Mouse (Mus musculus): ENCODE measurements around the gene Zfp451. TPM values are rescaled to one million over a fixed set of nuclear protein-coding genes. Genes with fewer than 3 reads are reported as not detected.
A peak's percentile ranks its signal among the peaks of the same experiment; 100 is the strongest.
"Not testable (repeated sequence)": the region's sequence is repeated elsewhere in the genome, so short reads cannot be mapped to it uniquely, and the experiment has no call there.

The Zfp451 gene
- 10 to 100 TPM; 52.7 to 57.5 TPM for total RNA-seq (2021)
- long read RNA-seq, experiment 1, full-length matches to known transcripts: 18 of 35 reads
- long read RNA-seq, experiment 1, partial matches to known transcripts: 3 of 35 reads
- long read RNA-seq, experiment 1, other reads (novel, unspliced or antisense): 14 of 35 reads
- long read RNA-seq, experiment 2, full-length matches to known transcripts: 11 of 17 reads
- long read RNA-seq, experiment 2, partial matches to known transcripts: 1 of 17 reads
- long read RNA-seq, experiment 2, other reads (novel, unspliced or antisense): 5 of 17 reads

DNA sequence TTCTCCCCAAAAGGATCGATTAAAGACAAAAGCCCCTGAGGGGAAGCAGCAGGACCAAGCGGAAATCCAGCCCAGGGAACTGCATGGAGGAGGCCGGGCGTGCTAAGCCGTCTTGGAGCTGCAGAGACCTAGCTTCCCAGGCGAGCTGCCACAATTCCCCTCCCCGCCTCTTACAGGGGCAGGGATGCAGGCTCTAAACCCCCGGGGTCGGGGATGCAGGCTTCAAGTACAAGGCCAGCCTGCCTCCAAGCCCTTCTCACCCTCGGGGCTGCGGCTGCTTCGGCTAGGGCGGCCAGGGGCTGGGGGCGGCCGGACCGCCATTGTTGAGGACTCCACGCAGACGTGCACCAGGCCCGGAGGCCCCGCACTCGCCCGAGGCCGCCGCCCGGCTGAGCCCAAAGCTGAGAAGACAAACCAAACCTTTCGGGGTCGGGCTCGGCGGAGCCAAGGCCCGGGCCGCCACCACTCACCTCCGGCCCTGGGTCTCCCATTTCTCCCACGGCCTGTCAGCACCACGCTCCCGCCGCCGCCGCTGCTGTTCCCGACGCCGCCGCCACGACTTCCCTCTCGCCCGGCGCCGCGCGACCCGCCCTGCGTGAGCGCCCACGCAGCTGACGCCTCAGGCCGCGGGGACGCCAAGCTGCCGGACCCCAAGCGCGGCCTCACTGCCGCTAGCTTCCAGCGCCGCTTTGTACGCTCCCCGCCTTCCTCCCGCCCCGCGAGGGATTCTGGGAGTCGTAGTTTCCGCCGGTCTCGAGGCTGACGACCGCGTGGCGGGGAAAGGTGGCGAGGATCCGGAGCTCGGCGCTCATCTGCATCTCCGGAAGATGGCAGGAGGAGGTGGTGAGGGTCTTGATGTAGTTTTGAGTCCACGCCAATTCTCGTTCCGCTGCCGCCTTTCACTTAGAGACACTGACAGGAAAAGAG, at the start of gene Zfp451:
TSS of gene Zfp451 (minus strand) at position 728 of the 927 bp plus-strand sequence.
- DNase-seq (ENCODE audit: low spot score in 2 of 2): peak; percentile 93 to 96

DNA sequence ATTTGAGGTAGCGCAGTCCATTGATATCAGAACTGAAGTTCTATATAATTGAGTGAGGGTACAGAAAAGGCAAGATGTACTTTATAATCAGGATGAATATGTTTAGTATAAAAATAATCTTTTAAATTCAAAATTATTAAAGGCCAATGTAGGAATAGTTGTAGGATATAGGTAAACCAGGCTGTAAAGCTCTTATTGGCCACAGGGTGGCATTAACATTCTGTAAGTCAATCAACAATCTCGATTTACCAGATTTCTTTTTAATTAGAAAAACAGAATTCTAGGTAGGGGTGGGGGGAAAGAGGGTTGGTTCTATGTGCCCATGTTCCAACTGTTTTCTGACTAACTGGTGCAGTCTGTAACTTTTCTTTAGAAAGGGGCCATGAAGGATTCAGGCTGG, 32.4 kb upstream of the Zfp451 start:
- no peak for DNase-seq (ENCODE audit: low spot score in 2 of 2)

DNA sequence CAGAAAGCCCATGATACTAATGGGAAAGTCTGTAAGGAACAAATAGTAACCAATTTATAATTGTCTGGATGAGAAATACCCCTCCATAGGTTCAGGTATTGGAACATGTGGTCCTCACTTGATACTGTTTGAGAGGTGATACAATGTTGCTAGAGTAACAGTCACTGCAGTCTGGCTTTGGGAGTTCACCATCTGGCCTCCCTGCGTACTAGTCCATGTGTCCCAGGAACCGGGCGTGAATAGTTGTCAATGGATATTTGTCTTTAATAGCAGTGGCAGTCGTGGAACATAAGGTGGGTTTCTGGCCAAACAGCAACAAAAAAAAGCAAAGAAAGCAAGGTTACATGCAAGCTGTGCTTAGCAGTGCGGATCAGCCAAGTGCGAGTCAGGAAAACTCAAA, 29.4 kb upstream of the Zfp451 start:
- no peak for DNase-seq (ENCODE audit: low spot score in 2 of 2)

DNA sequence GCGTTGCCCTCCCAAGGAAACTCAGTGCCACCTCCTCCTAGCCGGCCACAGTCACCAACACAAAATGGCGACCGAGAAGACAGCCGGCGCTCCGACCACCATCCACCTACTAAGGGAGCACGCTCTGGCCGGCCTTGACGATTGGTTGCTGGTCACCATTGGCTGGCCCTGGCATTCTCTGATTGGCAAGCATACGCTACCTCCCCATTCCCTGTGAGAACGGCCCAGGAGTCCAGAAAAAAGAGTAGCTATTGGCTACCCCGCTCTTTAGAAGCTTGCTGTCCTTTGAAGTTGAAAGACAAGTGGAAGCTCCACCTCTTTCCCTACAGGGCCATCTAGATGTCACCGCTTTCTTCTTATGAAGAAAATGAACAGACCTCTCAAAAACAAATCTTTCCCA, 24.6 kb upstream of the Zfp451 start:
- not testable (repeated sequence) for DNase-seq (ENCODE audit: low spot score in 2 of 2)

DNA sequence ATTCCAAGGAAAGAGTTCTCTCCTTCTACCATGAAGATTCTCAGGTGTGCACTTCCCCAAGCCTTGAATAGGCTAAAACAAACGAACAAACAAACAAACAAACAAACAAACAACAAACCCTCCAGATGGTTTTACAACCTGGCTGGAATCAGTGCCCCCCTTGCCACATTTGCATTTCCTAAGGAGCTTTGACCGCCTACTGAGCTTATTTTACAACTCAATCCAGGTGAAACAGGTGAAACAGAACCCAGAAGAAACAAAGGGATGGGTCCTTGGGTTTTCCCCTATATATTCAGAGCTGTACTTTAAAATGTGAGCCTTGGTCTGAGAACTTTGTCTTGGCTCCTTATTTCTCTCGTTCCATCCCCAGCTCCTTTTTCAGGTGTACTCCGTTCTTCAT, 16.2 kb upstream of the Zfp451 start:
- no peak for DNase-seq (ENCODE audit: low spot score in 2 of 2)

DNA sequence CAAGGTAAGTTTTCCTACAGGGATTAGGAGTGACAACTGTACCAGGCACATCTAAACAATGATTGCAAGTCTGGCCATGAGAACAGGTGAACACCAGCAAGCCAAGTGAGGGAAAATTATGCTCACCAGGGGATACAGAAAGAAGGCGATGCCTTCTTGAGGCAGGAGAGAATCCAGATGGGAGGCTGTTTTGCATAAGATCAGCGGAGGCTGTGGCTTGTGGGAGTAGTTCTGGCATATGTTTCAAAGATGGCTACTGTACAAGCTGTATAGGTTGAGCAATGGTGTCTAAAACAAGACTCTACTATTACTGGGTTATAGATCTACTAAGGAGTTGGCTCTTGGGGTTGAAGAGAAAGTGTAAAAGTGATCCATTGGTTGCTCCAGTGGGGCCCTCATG, 3.5 kb upstream of the Zfp451 start:
- DNase-seq (ENCODE audit: low spot score in 2 of 2): peak in 1 of 2 experiments; percentile 32

DNA sequence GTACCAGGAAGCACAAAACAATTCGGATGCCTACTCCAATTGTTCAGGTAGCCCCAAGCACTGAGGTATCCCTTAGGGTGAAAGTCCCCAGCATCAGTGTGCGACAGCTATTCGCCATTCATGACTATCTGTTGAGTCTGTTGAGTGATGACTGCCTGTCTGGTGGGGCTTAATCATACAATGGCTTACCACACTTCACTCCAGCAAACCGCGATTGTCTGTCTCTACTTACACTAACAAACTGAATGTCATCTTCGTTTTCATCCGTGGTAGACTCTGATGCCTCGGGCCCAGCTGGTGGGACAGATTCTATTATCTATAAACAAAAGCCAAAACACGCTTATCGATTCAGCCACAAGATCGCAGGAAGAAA, 914 bp downstream of the Zfp451 start:
- DNase-seq (ENCODE audit: low spot score in 2 of 2): no peak

DNA sequence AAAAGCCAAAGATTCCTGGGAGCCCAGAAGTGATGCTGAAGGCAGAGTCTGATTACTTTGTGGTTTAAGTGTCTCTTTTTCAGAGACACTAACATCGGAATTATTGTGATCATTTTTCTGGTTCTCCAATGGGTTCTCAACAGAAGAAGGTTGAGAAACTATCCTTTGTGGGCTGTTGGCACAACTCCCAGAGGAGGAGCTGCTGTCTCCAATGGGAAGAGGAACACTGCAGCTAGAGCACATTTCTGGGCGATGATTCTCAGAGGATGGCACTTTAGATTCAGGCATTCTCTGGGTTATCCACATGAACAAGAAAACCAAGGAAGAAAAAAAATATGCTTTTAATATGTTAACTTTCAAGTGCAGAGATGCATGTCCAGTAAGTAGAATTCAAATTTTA, 11.1 kb downstream of the Zfp451 start:
- DNase-seq (ENCODE audit: low spot score in 2 of 2): peak; percentile 43 to 51

DNA sequence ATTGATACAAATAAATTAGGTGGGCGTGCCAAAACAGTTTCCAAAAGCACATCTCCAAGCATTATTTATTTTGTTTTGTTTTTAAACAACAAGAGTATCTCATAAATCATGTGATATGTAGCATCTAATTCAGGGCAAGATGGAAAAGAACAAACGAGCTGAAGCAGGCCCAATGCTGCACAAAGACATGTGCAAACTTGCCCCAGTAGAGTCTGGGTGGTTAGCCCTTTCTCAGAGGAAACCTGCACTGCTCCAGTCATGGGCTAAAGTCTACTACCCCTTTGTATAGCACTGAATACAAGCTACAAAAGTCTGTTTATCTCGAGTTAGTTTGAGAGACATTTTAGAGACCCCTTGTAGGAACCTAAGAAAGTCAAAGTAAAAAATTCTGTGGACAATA, 14.8 kb downstream of the Zfp451 start:
- DNase-seq (ENCODE audit: low spot score in 2 of 2): no peak

DNA sequence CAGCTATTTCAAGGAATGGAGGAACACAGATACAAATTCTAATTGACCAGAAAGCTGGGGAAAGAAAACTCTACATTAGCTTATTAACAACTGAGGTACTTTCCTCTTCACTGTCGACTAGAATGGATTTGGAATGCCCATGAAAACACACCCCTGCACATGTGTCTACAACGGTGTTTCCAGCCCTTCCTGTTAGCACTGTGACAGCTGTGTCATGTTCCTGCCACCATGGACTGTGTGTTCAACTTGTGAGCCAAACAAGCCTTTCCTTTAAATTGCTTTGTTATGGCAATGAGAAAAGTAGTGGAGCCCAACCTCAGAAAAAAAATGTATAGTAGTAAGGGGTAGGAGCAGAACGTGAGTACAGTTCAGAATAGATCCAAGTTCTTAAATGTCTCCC, 25.9 kb downstream of the Zfp451 start:
- no peak for DNase-seq (ENCODE audit: low spot score in 2 of 2)

DNA sequence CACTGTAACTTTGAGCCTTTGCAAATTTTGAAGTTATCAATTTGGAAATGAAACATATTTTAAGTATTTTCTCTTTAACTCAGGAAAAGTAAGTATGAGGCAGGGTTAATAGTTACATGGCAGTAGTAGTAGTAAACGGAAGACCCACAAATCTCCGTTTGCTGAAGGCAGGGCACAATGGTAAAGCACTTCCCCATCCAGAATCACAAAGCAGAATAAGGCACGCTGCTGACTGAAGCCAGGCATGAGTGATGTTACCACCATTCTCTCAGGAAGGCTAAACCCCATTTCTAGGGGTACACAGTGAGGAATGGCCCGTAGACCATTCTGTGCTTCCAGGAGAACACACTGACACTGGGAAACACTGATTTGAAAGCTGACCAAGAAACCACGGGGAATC, 26.3 kb downstream of the Zfp451 start:
- DNase-seq (ENCODE audit: low spot score in 2 of 2): no peak

DNA sequence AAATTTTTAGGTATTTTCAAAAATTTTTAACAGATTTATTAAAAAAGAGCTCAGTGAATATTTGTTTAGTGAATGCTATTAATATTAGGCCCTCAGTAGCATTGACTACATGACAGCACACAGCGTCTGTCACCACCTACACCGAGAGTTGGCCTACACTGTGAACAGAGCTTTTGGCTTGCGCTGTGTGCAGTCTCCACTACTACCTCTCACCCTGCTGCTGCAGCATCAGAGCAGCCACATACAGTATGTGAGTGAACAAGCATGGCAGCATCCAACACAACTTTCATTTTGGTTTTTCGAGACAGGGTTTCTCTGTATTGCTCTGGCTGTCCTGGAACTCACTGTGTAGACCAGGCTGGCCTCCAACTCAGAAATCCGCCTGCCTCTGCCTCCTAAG, 29.8 kb downstream of the Zfp451 start:
- no peak for DNase-seq (ENCODE audit: low spot score in 2 of 2)

DNA sequence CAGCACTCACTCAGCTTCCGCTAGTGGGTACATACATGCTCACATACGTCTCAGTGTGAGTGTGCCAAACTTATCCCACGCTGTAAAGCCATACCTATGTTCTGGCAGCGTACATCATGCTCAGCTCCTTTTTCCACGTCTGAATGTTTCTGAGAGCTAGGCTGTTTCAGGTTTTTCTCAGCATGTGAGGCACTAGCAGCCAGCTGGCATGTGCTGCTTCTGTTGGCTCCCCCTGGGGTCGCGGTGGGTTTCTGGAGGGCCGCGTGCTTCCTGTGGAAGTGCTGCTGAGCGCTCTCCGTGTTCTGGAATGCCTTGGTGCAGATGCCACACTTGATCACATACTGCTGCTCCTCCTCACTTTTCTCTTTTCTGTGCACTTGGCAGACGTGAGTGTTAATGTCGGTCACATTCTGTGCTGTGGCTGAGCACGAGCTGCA, 38.2 kb downstream of the Zfp451 start:
- DNase-seq (ENCODE audit: low spot score in 2 of 2): peak; percentile 29 to 58

DNA sequence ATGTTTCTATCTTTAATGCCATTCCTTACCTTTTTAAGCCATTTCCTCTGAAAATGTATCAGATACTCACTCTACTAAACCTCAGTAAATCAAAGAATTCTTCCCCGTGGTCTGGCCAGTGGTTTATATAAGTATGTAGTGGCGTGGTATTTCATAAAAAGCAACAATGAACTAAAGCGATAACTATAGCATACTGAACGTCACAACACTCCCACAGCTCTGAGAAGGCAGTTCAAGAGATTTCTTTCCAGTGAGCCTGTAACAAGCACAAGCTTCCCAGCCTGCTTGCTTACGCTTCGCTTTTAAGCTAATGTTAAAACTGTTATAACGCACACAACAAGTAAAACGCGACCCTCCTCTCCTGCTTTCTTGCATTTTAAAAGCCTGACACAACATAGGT, 42.3 kb downstream of the Zfp451 start:
- no peak for DNase-seq (ENCODE audit: low spot score in 2 of 2)

DNA sequence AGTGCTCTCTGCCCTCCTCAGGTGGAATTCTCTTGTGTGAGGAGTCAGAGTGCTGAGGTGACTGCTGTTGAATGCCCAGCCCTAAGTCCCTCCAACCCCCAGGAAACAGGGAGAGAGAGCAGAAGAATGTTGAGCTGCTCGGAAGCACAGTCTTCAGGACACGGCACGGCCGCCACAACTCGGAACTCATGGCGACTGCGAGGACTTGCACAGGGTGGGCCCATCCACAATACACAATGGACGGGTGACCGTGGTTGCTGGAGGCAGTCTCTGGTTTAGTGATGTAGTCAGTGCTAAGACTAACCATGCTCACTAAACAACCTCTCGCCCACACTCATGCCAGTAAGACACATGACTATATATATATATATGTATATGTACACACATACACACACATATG, 42.8 kb downstream of the Zfp451 start:
- DNase-seq (ENCODE audit: low spot score in 2 of 2): no peak

DNA sequence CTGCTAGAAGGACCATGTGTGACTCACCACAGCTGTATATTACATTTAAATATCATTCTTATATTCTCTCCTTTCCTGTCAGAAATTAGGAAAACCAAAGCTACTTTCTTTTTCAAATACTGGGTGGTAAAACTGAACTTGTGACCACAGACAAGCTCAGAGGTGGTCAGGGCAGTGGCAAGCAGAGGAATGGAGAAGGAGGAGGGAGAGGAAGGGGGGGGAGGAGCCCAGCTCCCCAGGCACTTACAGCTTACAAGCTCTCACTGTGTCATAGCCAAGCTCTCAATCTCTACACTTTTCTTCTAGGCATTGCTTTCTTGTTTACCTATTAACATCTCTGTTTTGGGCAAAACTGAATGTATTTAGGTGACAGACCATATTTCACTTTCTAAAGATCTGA, 45.6 kb downstream of the Zfp451 start:
- DNase-seq (ENCODE audit: low spot score in 2 of 2): no peak

DNA sequence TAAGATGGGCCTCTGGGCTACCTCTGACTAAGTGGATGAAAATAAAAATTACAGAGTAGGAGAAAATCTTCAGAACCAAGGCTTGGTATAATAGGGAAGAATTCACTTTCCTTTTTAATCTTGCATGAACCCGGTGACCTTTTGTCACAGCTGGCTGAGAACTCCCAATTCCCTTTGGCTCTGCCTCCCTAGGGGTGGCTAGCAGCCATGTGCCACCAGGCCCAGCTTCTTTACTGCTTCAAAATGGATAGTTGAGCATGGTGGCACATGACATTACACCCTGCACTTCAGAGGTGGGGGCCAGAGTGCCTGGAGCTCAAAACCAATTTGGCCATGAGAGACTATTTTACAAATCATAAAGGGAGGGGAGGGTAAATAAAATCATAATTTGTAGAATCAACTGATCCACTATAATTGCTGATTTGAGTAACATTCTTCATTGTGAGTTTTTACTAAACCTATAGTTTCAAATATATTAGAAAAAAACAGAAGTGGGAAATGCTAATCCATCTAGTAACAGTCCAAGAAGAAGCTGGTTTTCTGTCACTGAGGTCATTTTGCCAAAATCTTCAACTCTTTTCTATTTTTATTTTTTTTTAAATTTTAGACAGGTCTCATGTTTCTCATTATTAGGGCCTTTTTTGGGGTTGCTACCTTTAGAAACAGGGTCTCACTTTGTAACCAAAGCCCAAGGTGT, 46.2 kb downstream of the Zfp451 start:
- DNase-seq (ENCODE audit: low spot score in 2 of 2): no peak

DNA sequence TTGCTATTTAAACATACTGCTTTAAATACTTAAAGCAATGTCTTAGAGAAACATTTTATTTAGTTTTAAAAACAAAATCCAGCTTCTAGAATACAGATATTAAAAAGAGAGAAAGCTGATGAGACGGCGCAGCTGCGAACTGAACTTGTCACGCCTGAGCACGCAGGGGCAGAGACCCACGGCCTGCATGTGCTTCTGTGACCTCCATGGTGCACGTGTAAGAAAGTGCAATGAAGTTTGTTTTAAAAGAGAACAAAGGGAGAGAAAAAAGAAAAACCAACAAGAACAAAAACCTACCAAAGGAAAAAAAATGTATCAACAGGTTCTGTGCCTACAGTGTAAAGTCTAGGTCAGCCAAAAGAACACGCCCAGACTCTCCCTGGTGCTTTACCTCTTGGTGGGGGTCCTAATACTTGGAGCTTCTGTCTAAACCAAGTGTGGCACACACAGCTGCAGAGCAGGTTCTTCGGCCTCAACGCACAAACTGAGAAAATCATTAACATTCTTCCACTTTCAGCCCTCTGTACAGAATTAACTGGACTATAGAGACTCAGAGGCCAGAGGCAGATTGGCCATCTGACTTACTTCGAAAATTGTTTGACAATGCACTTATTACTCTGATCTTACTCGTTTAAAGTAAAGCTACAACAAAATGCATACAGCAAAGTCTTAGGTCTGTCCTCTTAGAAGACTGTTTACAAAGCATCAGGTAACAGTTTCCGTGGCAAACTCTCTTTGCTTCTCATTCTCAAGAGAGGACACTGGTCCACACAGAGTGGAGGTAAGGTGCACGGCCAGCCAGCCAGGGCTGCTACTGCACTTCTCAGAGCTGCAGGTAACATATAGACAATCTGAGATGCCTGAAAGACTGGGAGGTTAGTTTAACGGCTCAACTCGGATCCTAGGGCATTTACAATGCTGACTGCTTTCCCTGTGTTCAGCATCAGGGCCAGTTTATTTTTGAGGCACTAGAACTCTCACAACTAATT, 47.6 kb downstream of the Zfp451 start:
- DNase-seq (ENCODE audit: low spot score in 2 of 2): no peak

DNA sequence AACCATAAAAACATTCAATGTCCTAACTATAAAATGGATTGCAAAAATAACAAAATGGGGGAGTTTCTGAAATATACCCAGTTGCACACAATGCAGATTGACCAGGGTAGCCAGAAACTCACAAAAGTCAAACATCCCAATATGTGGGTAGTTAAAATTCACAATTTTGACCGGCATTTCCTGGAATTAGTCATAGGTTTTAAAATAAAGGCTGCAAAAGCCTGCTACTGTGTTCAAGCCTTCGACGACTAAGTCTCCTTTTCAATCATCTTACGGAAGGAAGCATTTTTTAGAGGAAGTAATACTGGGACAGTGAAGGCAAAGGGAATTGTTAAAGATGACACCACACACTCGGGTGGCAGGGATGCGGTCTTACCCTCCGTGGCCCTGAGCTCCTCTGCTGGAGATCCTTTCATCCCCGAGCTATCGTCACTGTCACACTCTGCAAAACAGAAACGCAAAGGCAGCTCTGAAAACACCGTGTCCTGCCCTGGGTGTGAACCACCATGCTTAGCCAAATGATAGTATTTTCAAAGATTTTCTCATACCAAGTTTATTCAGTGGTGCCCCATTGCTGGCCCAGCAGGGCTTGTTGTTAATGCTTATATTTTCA, 48.8 kb downstream of the Zfp451 start:
- no peak for DNase-seq (ENCODE audit: low spot score in 2 of 2)

DNA sequence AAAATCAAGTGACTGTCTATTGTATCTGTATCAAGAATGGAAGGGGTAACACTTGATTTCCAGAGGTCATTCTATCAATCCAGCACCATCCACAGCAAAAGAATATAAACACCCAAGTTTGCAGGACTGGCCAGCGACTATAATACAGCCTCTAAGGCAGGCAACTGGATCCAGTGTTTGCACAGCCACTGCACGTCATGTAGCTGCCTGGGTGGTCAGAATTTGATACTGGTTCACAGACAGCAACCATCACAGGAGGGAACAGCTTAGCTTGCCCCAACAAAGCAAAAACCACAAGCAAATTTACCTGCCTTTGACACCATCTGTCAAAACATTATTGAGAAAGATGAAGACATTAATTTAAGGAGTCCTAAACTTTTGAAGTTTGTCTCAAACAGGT, 50.6 kb downstream of the Zfp451 start:
- DNase-seq (ENCODE audit: low spot score in 2 of 2): no peak

All from left cerebral cortex, adult 18-20 months (tissue).